Mouse (Mus musculus): ENCODE data around the gene Dennd2d. TPM values are rescaled to one million over a fixed set of nuclear protein-coding genes. Genes with fewer than 3 reads are reported as not detected.

The Dennd2d gene
- polyA plus RNA-seq, 1 experiment from 2014 or later: 0.95 TPM

DNA sequence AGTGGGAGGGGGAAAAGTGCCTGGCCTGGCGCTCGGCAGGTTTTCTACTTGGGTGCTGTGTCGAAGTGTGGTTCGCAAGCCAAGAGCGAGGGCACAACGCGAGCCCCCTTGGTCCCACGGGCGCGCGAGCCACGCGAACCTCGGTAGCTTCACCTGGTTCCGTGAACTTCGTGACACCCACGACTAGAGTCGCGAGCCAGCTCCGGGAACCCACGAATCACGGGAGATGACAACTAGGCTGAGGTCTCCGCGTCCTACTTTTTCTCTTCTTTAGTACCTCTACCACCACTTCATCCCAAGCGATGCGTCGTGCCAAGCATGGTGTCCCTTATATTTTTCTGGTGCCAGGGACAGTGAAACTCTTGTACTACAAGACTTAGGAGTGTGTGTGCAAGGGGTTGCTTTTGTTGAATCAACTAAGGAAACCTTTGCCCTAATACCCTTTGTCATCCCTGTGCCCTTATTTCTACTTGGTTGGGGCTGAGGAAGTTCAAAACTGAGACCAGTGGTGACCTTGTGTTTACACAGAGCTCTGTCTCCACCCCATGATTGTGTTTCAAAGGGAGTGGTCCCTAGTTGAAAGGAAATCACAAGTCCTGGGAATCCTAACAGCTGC is 65.8 kb downstream of the Dennd2d start:
- Histone ChIP-seq H3K9me3 (ENCODE audit: control insufficient read depth, low read length) (no peaks in the 10 kb centered on the region), H3K4me3 (ENCODE audit: low read depth, low read length) (peak overlapping the region; percentile 77), H3K36me3 (ENCODE audit: control insufficient read depth, insufficient read depth, low read length) (no peaks in the 10 kb centered on the region), H3K27me3 (ENCODE audit: control insufficient read depth, insufficient read depth, low read length) (no peaks in the 10 kb centered on the region), H3K4me2 (ENCODE audit: low read depth, low read length, severe bottlenecking) (peak overlapping the region; percentile 57), H3K27ac (ENCODE audit: low read depth, low read length) (peak overlapping the region; percentile 90), H3K4me1 (replicated peaks; ENCODE audit: control insufficient read depth, insufficient read depth, low read length) (peaks cover 3% of the 10 kb centered on the region; the same call in 1 of the 2 replicates), H3K9ac (ENCODE audit: low read length) (peak overlapping the region; percentile 92)
- DNase-seq (ENCODE audit: low spot score): no peak
- under 1% methylated on average over 27 of the region's 27 CpGs for WGBS
- ATAC-seq (replicated peaks; ENCODE audit: low FRiP score): peak; percentile 37

DNA sequence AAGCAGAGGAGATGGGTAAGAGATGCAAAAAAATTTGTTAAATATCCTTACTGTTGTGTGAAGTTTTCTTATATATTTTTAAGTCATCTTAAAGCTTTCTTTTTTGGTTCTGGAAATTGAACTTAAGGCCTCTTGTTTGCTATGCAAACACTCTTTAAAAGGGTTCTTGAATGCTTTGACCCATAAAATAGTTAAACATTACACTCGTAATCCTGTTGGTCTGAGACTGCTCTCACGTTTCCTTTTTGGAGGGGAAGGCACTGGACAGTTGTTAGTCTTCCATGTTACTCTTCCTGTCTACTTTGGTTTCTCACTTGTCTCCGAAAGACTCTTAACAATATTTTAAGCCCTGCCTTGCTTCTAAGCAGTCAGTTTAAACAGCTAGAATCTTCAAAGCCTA is 66.8 kb downstream of the Dennd2d start:
- Histone ChIP-seq H3K27me3 (ENCODE audit: control insufficient read depth, insufficient read depth, low read length) (no peaks in the 10 kb centered on the region), H3K4me1 (replicated peaks; ENCODE audit: control insufficient read depth, insufficient read depth, low read length) (peaks cover 3% of the 10 kb centered on the region; the same call in 1 of the 2 replicates), H3K4me3 (ENCODE audit: low read depth, low read length) (no peak overlapping the region), H3K36me3 (ENCODE audit: control insufficient read depth, insufficient read depth, low read length) (no peaks in the 10 kb centered on the region), H3K4me2 (ENCODE audit: low read depth, low read length, severe bottlenecking) (no peak overlapping the region), H3K9me3 (ENCODE audit: control insufficient read depth, low read length) (no peaks in the 10 kb centered on the region), H3K9ac (ENCODE audit: low read length) (no peak overlapping the region), H3K27ac (ENCODE audit: low read depth, low read length) (no peak overlapping the region)
- ATAC-seq (replicated peaks; ENCODE audit: low FRiP score) (no peak), DNase-seq (ENCODE audit: low spot score) (no peak)
- 39% methylated on average over 3 of the region's 3 CpGs for WGBS

Other genes starting within 250 kb of the Dennd2d start
- not detected in 2 replicates for gene Chil6, start 76.2 kb upstream of the Dennd2d start, polyA plus RNA-seq (2014; fragmentation: Nextera tagmentation; extraction: Ambion mirVana)
- 38.7 and 38.9 TPM in 2 replicates for gene Dram2, start 65.4 kb downstream of the Dennd2d start, polyA plus RNA-seq (2014; fragmentation: Nextera tagmentation; extraction: Ambion mirVana)
- gene Cept1, start 65.4 kb downstream of the Dennd2d start, polyA plus RNA-seq (2014; fragmentation: Nextera tagmentation; extraction: Ambion mirVana): 39.9 and 40.6 TPM in 2 replicates
- 15.0 and 17.8 TPM in 2 replicates for gene Lrif1, start 202.6 kb downstream of the Dennd2d start, polyA plus RNA-seq (2014; fragmentation: Nextera tagmentation; extraction: Ambion mirVana)